Mouse (Mus musculus) Patski (cell line): ENCODE measurements around the gene Hnrnpul2. TPM values are rescaled to one million over a fixed set of nuclear protein-coding genes. Genes with fewer than 3 reads are reported as not detected.

Source experiments
- ATAC-seq: fragments of 100-300 bp; one replicate; pipeline ENCODE4 v1.8.0; 2021
- CTCF ChIA-PET: fragments of 350-600 bp; sonication (Branson Sonifier 250); formaldehyde crosslinking; loops from one replicate; lab custom pipeline; 2022; ENCODE audit warnings: inconsistent platforms; lab: Charles Lee
- POLR2A ChIA-PET: fragments of 350-600 bp; sonication (Branson Sonifier 250); formaldehyde crosslinking; loops from one replicate; lab custom pipeline; 2022; ENCODE audit warnings: antibody characterized with exemption, inconsistent platforms; lab: Charles Lee
- DNase-seq: peaks from one replicate; pipeline ENCODE4 v3.0.0-alpha.2; 2011; ENCODE audit warnings: low read depth, low spot score
- H3K27me3 ChIP-seq: fragments of 371-371 bp; one replicate; pipeline ENCODE4 v1.5.1; 2021
- CTCF ChIP-seq: fragments of 100-300 bp; IDR thresholded peaks from one replicate; pipeline ENCODE4 v1.5.1; 2021
- in situ Hi-C: fragments of 300-500 bp; cut with MboI; formaldehyde crosslinking; loops from 3 replicates; pipeline ENCODE4 v1.11.1; 2018; ENCODE audit warnings: low pct_unique_long_range_greater_than_20kb, mixed read lengths
- polyA plus RNA-seq: library from polyadenylated mRNA; unstranded; gene quantifications from one replicate; pipeline ENCODE4 v1.2.3, GENCODE M21; 2021

Hnrnpul2 gene
- polyA plus RNA-seq, 1 experiment from 2014 or later: 136 TPM

- CTCF ChIA-PET: interaction anchor here (1.0 to 4.1 kb wide), 3 partner anchors 9 to 14 kb away, joined by 3 to 26 read pairs (median 4); partner anchors contain the start of gene Polr2g
- in situ Hi-C loops: no loop called here
- no peak for ATAC-seq
These were observed 30.6 kb upstream of the Hnrnpul2 start for GRCm38 (mm10) chr19:8789171-8789570.

GRCm38 (mm10) chr19:8790171-8790570, 29.6 kb upstream of the Hnrnpul2 start:
- ATAC-seq (no peak), DNase-seq (no peak)
- CTCF ChIA-PET: interaction anchor here (0.7 kb wide), 1 partner anchor 10 kb away, joined by 3 read pairs; no protein-coding TSS in a partner anchor
- in situ Hi-C loops: no loop called here
- POLR2A ChIA-PET: no interaction called here
- no peaks in the 10 kb centered on the region for H3K27me3 ChIP-seq
- no peak for TF ChIP-seq CTCF

More at GRCm38 (mm10) chr19:8789171-8789570, 30.6 kb upstream of the Hnrnpul2 start:
- no peak for DNase-seq
- H3K27me3 ChIP-seq: no peaks in the 10 kb centered on the region
- POLR2A ChIA-PET: interaction anchor here (1.0 to 1.3 kb wide), 4 partner anchors 9 to 49 kb away, joined by 3 to 5 read pairs (median 4); partner anchors contain the start of genes Hnrnpul2 and Ttc9c
- TF ChIP-seq CTCF: no peak

- peak; percentile 63 for ATAC-seq
- CTCF ChIA-PET: interaction anchor here (0.6 to 4.9 kb wide), 10 partner anchors 10 to 81 kb away, joined by 3 to 26 read pairs (median 4); partner anchors contain the start of gene Taf6l
These were observed 21.4 kb upstream of the Hnrnpul2 start, which contains the start of gene Polr2g for GRCm38 (mm10) chr19:8798264-8798946. Polr2g (minus strand) TSS chr19:8798577.

GRCm38 (mm10) chr19:8798947-8799315, 20.9 kb upstream of the Hnrnpul2 start:
- no peak for ATAC-seq
- DNase-seq: no peak
- POLR2A ChIA-PET: interaction anchor here (0.5 to 2.3 kb wide), 7 partner anchors 9 to 1218 kb away, joined by 3 to 7 read pairs (median 5); partner anchors contain the start of genes Hnrnpul2 and Taf6l
- no peaks in the 10 kb centered on the region for H3K27me3 ChIP-seq
- in situ Hi-C loops: no loop called here
- TF ChIP-seq CTCF: no peak
- CTCF ChIA-PET: interaction anchor here (0.6 to 4.9 kb wide), 9 partner anchors 10 to 81 kb away, joined by 3 to 26 read pairs (median 4); partner anchors contain the start of genes Nxf1 and Taf6l

More at GRCm38 (mm10) chr19:8798264-8798946, 21.4 kb upstream of the Hnrnpul2 start, which contains the start of gene Polr2g:
- TF ChIP-seq CTCF: no peak
- in situ Hi-C loops: no loop called here
- no peak for DNase-seq
- POLR2A ChIA-PET: interaction anchor here (0.6 to 2.3 kb wide), 10 partner anchors 9 to 25 kb away, joined by 3 to 7 read pairs (median 5); partner anchors contain the start of genes Hnrnpul2 and Taf6l
- H3K27me3 ChIP-seq: no peaks in the 10 kb centered on the region

GRCm38 (mm10) chr19:8802130-8802821, 17.5 kb upstream of the Hnrnpul2 start, which contains the start of gene Zbtb3:
Zbtb3 (plus strand) TSS chr19:8802555.
- no peaks in the 10 kb centered on the region for H3K27me3 ChIP-seq
- ATAC-seq (peak; percentile 97), DNase-seq (peak; percentile 82)
- CTCF ChIA-PET: interaction anchor here (1.5 kb wide), 1 partner anchor 15 kb away, joined by 3 read pairs; no protein-coding TSS in a partner anchor
- in situ Hi-C loops: no loop called here
- TF ChIP-seq CTCF: no peak
- POLR2A ChIA-PET: interaction anchor here (0.6 to 1.4 kb wide), 4 partner anchors 11 to 31 kb away, joined by 3 to 7 read pairs (median 4); partner anchors contain the start of genes Tmem223 and Ttc9c

GRCm38 (mm10) chr19:8803204-8803780, 16.5 kb upstream of the Hnrnpul2 start:
- DNase-seq (no peak), ATAC-seq (no peak)
- in situ Hi-C loops: no loop called here
- POLR2A ChIA-PET: interaction anchor here (1.1 to 1.4 kb wide), 3 partner anchors 10 to 32 kb away, joined by 3 to 7 read pairs (median 3); partner anchors contain the start of genes Tmem223 and Ttc9c
- no peak for TF ChIP-seq CTCF
- H3K27me3 ChIP-seq: no peaks in the 10 kb centered on the region
- CTCF ChIA-PET: interaction anchor here (1.5 kb wide), 1 partner anchor 14 kb away, joined by 3 read pairs; no protein-coding TSS in a partner anchor

- DNase-seq (no peak), ATAC-seq (no peak)
- no peak for TF ChIP-seq CTCF
- CTCF ChIA-PET: no interaction called here
- POLR2A ChIA-PET: interaction anchor here (0.6 kb wide), 1 partner anchor 52 kb away, joined by 3 read pairs; no protein-coding TSS in a partner anchor
- no peaks in the 10 kb centered on the region for H3K27me3 ChIP-seq
- in situ Hi-C loops: no loop called here
These were observed 15.7 kb upstream of the Hnrnpul2 start for GRCm38 (mm10) chr19:8803879-8804660.

GRCm38 (mm10) chr19:8806810-8807209, 13.0 kb upstream of the Hnrnpul2 start:
- POLR2A ChIA-PET: interaction anchor here (0.7 to 2.1 kb wide), 3 partner anchors 9 to 32 kb away, joined by 3 to 7 read pairs (median 3); partner anchors contain the start of genes Polr2g and Ttc9c
- no peak for TF ChIP-seq CTCF
- DNase-seq (no peak), ATAC-seq (no peak)
- CTCF ChIA-PET: interaction anchor here (1.0 to 1.9 kb wide), 3 partner anchors 10 to 89 kb away, joined by 3 to 7 read pairs (median 4); partner anchors contain the start of gene Nxf1
- H3K27me3 ChIP-seq: no peaks in the 10 kb centered on the region
- in situ Hi-C loops: no loop called here

GRCm38 (mm10) chr19:8815812-8816211, 4.0 kb upstream of the Hnrnpul2 start:
- in situ Hi-C loops: loop anchor here (5.0 to 10.0 kb wide), 2 partner anchors 64 to 241 kb away; no protein-coding TSS in a partner anchor
- DNase-seq: no peak

More at GRCm38 (mm10) chr19:8815812-8816211, 4.0 kb upstream of the Hnrnpul2 start:
- ChIA-PET CTCF (interaction anchor here (0.8 to 1.6 kb wide), 7 partner anchors 9 to 102 kb away, joined by 3 to 7 read pairs (median 4); partner anchors contain the start of gene Tmem179b), POLR2A (no interaction called here)
- no peak for ATAC-seq
- TF ChIP-seq CTCF: no peak
- no peaks in the 10 kb centered on the region for H3K27me3 ChIP-seq
